In the genomic region with DNA sequence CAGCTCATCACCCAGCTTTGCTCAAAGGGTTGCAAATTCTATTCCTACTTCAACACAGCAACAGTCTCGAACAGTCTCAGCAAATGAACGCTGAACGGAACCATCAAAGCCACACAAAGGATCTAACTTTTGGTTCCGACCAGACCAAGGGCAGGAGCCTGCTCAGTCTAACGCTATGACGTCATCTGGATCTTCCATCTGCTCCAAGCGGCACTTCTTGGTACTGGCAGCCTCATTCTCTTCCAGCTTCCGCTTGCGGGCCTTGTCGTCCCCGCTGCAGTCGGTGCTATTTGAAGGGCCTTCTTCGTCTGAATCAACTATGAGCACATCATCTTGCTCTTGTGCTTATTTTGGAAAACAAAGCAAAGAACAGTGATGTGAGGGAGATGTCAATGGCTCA, we compare ENCODE assay signal across 21 mouse cellular contexts. TPM values are rescaled to one million over a fixed set of nuclear protein-coding genes. Genes with fewer than 3 reads are reported as not detected.
"Had no signal": no experiment of that assay in that cellular context is flagged by ENCODE, and none has a peak within 500 bp of the region (broad histone marks: within the 10 kb centered on the region; RNA-seq: fewer than 3 reads in every experiment).

No protein-coding gene starts in this region.

- H3K4me3 ChIP-seq: limb, embryonic 10.5 days; liver, embryonic 15.5 days; midbrain, embryonic 15.5 days; neural tube, embryonic 12.5 days had no signal

- H3K9me3 ChIP-seq: limb, embryonic 10.5 days; liver, embryonic 15.5 days; midbrain, embryonic 15.5 days; neural tube, embryonic 12.5 days had no signal

- DNase-seq: kidney, adult 2 months; kidney, postnatal 4 days; lung, adult 2 months; lung, postnatal 36 days; thymus, adult 18-20 months; thymus, postnatal 14 days had no signal

- H3K27ac ChIP-seq: limb, embryonic 10.5 days; liver, embryonic 15.5 days; midbrain, embryonic 15.5 days; neural tube, embryonic 12.5 days; stomach, postnatal 0 days had no signal

- H3K27me3 ChIP-seq: liver, embryonic 15.5 days; midbrain, embryonic 15.5 days; neural tube, embryonic 12.5 days had no signal

- H3K4me1 ChIP-seq: limb, embryonic 10.5 days; liver, embryonic 15.5 days; midbrain, embryonic 15.5 days; neural tube, embryonic 12.5 days had no signal

RNA-seq across cellular contexts. Expression of a gene that starts 8.1 kb away (rescaled TPM):
- total RNA-seq: monocyte, adult 5-6 weeks; neutrophil, adult 5-6 weeks had no signal

RNA-seq across cellular contexts. Expression of a gene that starts 45.9 kb away (rescaled TPM):
- total RNA-seq: left cerebral cortex, adult 18-20 months; megakaryocyte, adult 5-6 weeks; monocyte, adult 5-6 weeks; neutrophil, adult 5-6 weeks had no signal
- polyA plus RNA-seq: intestine, embryonic 16.5 days; kidney, adult 2 months; kidney, embryonic 16.5 days; limb, embryonic 10.5 days; limb, embryonic 14.5 days; liver, embryonic 11.5 days; liver, embryonic 15.5 days; lung, adult 2 months; lung, postnatal 0 days; midbrain, embryonic 11.5 days; midbrain, embryonic 15.5 days; neural tube, embryonic 12.5 days; stomach, postnatal 0 days had no signal
